Mouse (Mus musculus): ENCODE measurements around the gene Runx2. TPM values are rescaled to one million over a fixed set of nuclear protein-coding genes. Genes with fewer than 3 reads are reported as not detected.

Runx2 gene
- polyA plus RNA-seq, 1 experiment from 2014 or later, result 0.25 TPM

- H3K9ac ChIP-seq (ENCODE audit: low read length), result no peak overlapping the region
- DNase-seq (ENCODE audit: low spot score) (no peak), ATAC-seq (no peak)
- H3K27me3 ChIP-seq (replicated peaks; ENCODE audit: control insufficient read depth, insufficient read depth, low read length), result no peaks in the 10 kb centered on the region
- H3K4me1 ChIP-seq (ENCODE audit: control insufficient read depth, insufficient read depth, low read length), result peaks cover 8% of the 10 kb centered on the region; the same call in 1 of the 2 replicates
- WGBS, result 89% methylated on average over 5 of the region's 5 CpGs
- H3K36me3 ChIP-seq (ENCODE audit: control insufficient read depth, insufficient read depth, low read length), result no peaks in the 10 kb centered on the region
- H3K27ac ChIP-seq (ENCODE audit: low read depth, low read length), result no peak overlapping the region
- H3K4me2 ChIP-seq (ENCODE audit: low read length), result no peak overlapping the region
- H3K9me3 ChIP-seq (replicated peaks; ENCODE audit: control insufficient read depth, low read length), result no peaks in the 10 kb centered on the region
- no peak overlapping the region for H3K4me3 ChIP-seq (ENCODE audit: low read depth, low read length)
Observed at GRCm38 (mm10) chr17:44667346-44667745, 147.3 kb downstream of the Runx2 start.

- WGBS, result 87% methylated on average over 7 of the region's 7 CpGs
- H3K9me3 ChIP-seq (replicated peaks; ENCODE audit: control insufficient read depth, low read length), result no peaks in the 10 kb centered on the region
- H3K4me2 ChIP-seq (ENCODE audit: low read length), result no peak overlapping the region
- ATAC-seq, result no peak
- H3K4me3 ChIP-seq (ENCODE audit: low read depth, low read length), result no peak overlapping the region
- no peaks in the 10 kb centered on the region for H3K36me3 ChIP-seq (ENCODE audit: control insufficient read depth, insufficient read depth, low read length)
- H3K4me1 ChIP-seq (ENCODE audit: control insufficient read depth, insufficient read depth, low read length), result no peaks in the 10 kb centered on the region
- H3K27ac ChIP-seq (ENCODE audit: low read depth, low read length), result no peak overlapping the region
- H3K9ac ChIP-seq (ENCODE audit: low read length), result no peak overlapping the region
- H3K27me3 ChIP-seq (replicated peaks; ENCODE audit: control insufficient read depth, insufficient read depth, low read length), result no peaks in the 10 kb centered on the region
- no peak for DNase-seq (ENCODE audit: low spot score)
Observed at GRCm38 (mm10) chr17:44663872-44664271, 150.7 kb downstream of the Runx2 start.

GRCm38 (mm10) chr17:44663208-44663607 lies 151.4 kb downstream of the Runx2 start:
- no peak overlapping the region for H3K4me2 ChIP-seq (ENCODE audit: low read length)
- no peaks in the 10 kb centered on the region for H3K4me1 ChIP-seq (ENCODE audit: control insufficient read depth, insufficient read depth, low read length)
- H3K4me3 ChIP-seq (ENCODE audit: low read depth, low read length), result no peak overlapping the region
- 94% methylated on average over 1 of the region's 1 CpGs for WGBS
- no peaks in the 10 kb centered on the region for H3K36me3 ChIP-seq (ENCODE audit: control insufficient read depth, insufficient read depth, low read length)
- ATAC-seq (no peak), DNase-seq (ENCODE audit: low spot score) (no peak)
- no peak overlapping the region for H3K27ac ChIP-seq (ENCODE audit: low read depth, low read length)
- H3K27me3 ChIP-seq (replicated peaks; ENCODE audit: control insufficient read depth, insufficient read depth, low read length), result no peaks in the 10 kb centered on the region
- no peaks in the 10 kb centered on the region for H3K9me3 ChIP-seq (replicated peaks; ENCODE audit: control insufficient read depth, low read length)
- H3K9ac ChIP-seq (ENCODE audit: low read length), result no peak overlapping the region

- H3K27ac ChIP-seq (ENCODE audit: low read depth, low read length), result no peak overlapping the region
- WGBS, result 90% methylated on average over 6 of the region's 6 CpGs
- no peaks in the 10 kb centered on the region for H3K27me3 ChIP-seq (replicated peaks; ENCODE audit: control insufficient read depth, insufficient read depth, low read length)
- no peaks in the 10 kb centered on the region for H3K36me3 ChIP-seq (ENCODE audit: control insufficient read depth, insufficient read depth, low read length)
- H3K4me2 ChIP-seq (ENCODE audit: low read length), result no peak overlapping the region
- no peak for ATAC-seq
- no peaks in the 10 kb centered on the region for H3K4me1 ChIP-seq (ENCODE audit: control insufficient read depth, insufficient read depth, low read length)
- no peak overlapping the region for H3K9ac ChIP-seq (ENCODE audit: low read length)
- DNase-seq (ENCODE audit: low spot score), result no peak
- H3K4me3 ChIP-seq (ENCODE audit: low read depth, low read length), result no peak overlapping the region
- no peaks in the 10 kb centered on the region for H3K9me3 ChIP-seq (replicated peaks; ENCODE audit: control insufficient read depth, low read length)
Observed at GRCm38 (mm10) chr17:44662080-44662706, 152.4 kb downstream of the Runx2 start.

GRCm38 (mm10) chr17:44660121-44660806 lies 154.3 kb downstream of the Runx2 start:
- Histone ChIP-seq H3K4me2 (ENCODE audit: low read length) (no peak overlapping the region), H3K27me3 (replicated peaks; ENCODE audit: control insufficient read depth, insufficient read depth, low read length) (no peaks in the 10 kb centered on the region), H3K36me3 (ENCODE audit: control insufficient read depth, insufficient read depth, low read length) (no peaks in the 10 kb centered on the region), H3K9me3 (replicated peaks; ENCODE audit: control insufficient read depth, low read length) (no peaks in the 10 kb centered on the region), H3K9ac (ENCODE audit: low read length) (no peak overlapping the region), H3K4me3 (ENCODE audit: low read depth, low read length) (no peak overlapping the region), H3K4me1 (ENCODE audit: control insufficient read depth, insufficient read depth, low read length) (no peaks in the 10 kb centered on the region), H3K27ac (ENCODE audit: low read depth, low read length) (no peak overlapping the region)
- no peak for ATAC-seq
- DNase-seq (ENCODE audit: low spot score), result no peak
- WGBS, result 79% methylated on average over 7 of the region's 7 CpGs

- Histone ChIP-seq H3K9ac (ENCODE audit: low read length) (no peak overlapping the region), H3K4me1 (ENCODE audit: control insufficient read depth, insufficient read depth, low read length) (no peaks in the 10 kb centered on the region), H3K27ac (ENCODE audit: low read depth, low read length) (no peak overlapping the region), H3K9me3 (replicated peaks; ENCODE audit: control insufficient read depth, low read length) (no peaks in the 10 kb centered on the region), H3K4me3 (ENCODE audit: low read depth, low read length) (no peak overlapping the region), H3K27me3 (replicated peaks; ENCODE audit: control insufficient read depth, insufficient read depth, low read length) (no peaks in the 10 kb centered on the region), H3K4me2 (ENCODE audit: low read length) (no peak overlapping the region), H3K36me3 (ENCODE audit: control insufficient read depth, insufficient read depth, low read length) (no peaks in the 10 kb centered on the region)
- 95% methylated on average over 4 of the region's 4 CpGs for WGBS
- no peak for ATAC-seq
- DNase-seq (ENCODE audit: low spot score), result no peak
Observed at GRCm38 (mm10) chr17:44654503-44654902, 160.1 kb downstream of the Runx2 start.

GRCm38 (mm10) chr17:44653081-44653480 lies 161.5 kb downstream of the Runx2 start:
- ATAC-seq, result no peak
- 92% methylated on average over 3 of the region's 3 CpGs for WGBS

GRCm38 (mm10) chr17:44652054-44652453 lies 162.5 kb downstream of the Runx2 start:
- WGBS, result 54% methylated on average over 7 of the region's 7 CpGs
- no peak overlapping the region for H3K27ac ChIP-seq (ENCODE audit: low read depth, low read length)
- no peaks in the 10 kb centered on the region for H3K36me3 ChIP-seq (ENCODE audit: control insufficient read depth, insufficient read depth, low read length)
- H3K9me3 ChIP-seq (replicated peaks; ENCODE audit: control insufficient read depth, low read length), result no peaks in the 10 kb centered on the region
- ATAC-seq (no peak), DNase-seq (ENCODE audit: low spot score) (no peak)
- no peaks in the 10 kb centered on the region for H3K27me3 ChIP-seq (replicated peaks; ENCODE audit: control insufficient read depth, insufficient read depth, low read length)
- H3K4me1 ChIP-seq (ENCODE audit: control insufficient read depth, insufficient read depth, low read length), result no peaks in the 10 kb centered on the region
- H3K4me3 ChIP-seq (ENCODE audit: low read depth, low read length), result no peak overlapping the region
- no peak overlapping the region for H3K9ac ChIP-seq (ENCODE audit: low read length)
- no peak overlapping the region for H3K4me2 ChIP-seq (ENCODE audit: low read length)

More at GRCm38 (mm10) chr17:44653081-44653480, 161.5 kb downstream of the Runx2 start:
- Histone ChIP-seq H3K4me2 (ENCODE audit: low read length) (no peak overlapping the region), H3K27ac (ENCODE audit: low read depth, low read length) (no peak overlapping the region), H3K4me3 (ENCODE audit: low read depth, low read length) (no peak overlapping the region), H3K4me1 (ENCODE audit: control insufficient read depth, insufficient read depth, low read length) (no peaks in the 10 kb centered on the region), H3K9ac (ENCODE audit: low read length) (no peak overlapping the region), H3K27me3 (replicated peaks; ENCODE audit: control insufficient read depth, insufficient read depth, low read length) (no peaks in the 10 kb centered on the region), H3K36me3 (ENCODE audit: control insufficient read depth, insufficient read depth, low read length) (no peaks in the 10 kb centered on the region), H3K9me3 (replicated peaks; ENCODE audit: control insufficient read depth, low read length) (no peaks in the 10 kb centered on the region)
- no peak for DNase-seq (ENCODE audit: low spot score)

GRCm38 (mm10) chr17:44651613-44652012 lies 163.0 kb downstream of the Runx2 start:
- no peaks in the 10 kb centered on the region for H3K9me3 ChIP-seq (replicated peaks; ENCODE audit: control insufficient read depth, low read length)
- ATAC-seq (no peak), DNase-seq (ENCODE audit: low spot score) (no peak)
- H3K4me2 ChIP-seq (ENCODE audit: low read length), result no peak overlapping the region
- 89% methylated on average over 8 of the region's 8 CpGs for WGBS
- H3K9ac ChIP-seq (ENCODE audit: low read length), result no peak overlapping the region
- no peaks in the 10 kb centered on the region for H3K27me3 ChIP-seq (replicated peaks; ENCODE audit: control insufficient read depth, insufficient read depth, low read length)
- no peaks in the 10 kb centered on the region for H3K4me1 ChIP-seq (ENCODE audit: control insufficient read depth, insufficient read depth, low read length)
- no peak overlapping the region for H3K27ac ChIP-seq (ENCODE audit: low read depth, low read length)
- no peaks in the 10 kb centered on the region for H3K36me3 ChIP-seq (ENCODE audit: control insufficient read depth, insufficient read depth, low read length)
- H3K4me3 ChIP-seq (ENCODE audit: low read depth, low read length), result no peak overlapping the region
